Mouse (Mus musculus) CH12F3 (cell line): Measurements from ENCODE around the gene Maf.

Experiments
- in situ Hi-C: fragments of 300-500 bp; cut with MboI; formaldehyde crosslinking; loops from 2 replicates; pipeline ENCODE4 v1.14.3; 2020; ENCODE audit warnings: low sequenced_read_pairs

Maf gene

GRCm38 (mm10) chr8:115707731-115708590, at the start of gene Maf:
Gene Maf, minus strand, starts transcription at chr8:115707794.
- in situ Hi-C loops, result no loop called here

- in situ Hi-C loops, result no loop called here
These were observed 49.4 kb upstream of the Maf start for GRCm38 (mm10) chr8:115756965-115757364.

- in situ Hi-C loops, result no loop called here
These were observed 48.4 kb upstream of the Maf start for GRCm38 (mm10) chr8:115756027-115756426.

GRCm38 (mm10) chr8:115754694-115755093, 47.1 kb upstream of the Maf start:
- in situ Hi-C loops, result no loop called here

- in situ Hi-C loops, result no loop called here
These were observed 46.2 kb upstream of the Maf start for GRCm38 (mm10) chr8:115753801-115754200.

- in situ Hi-C loops, result no loop called here
These were observed 39.8 kb upstream of the Maf start for GRCm38 (mm10) chr8:115747426-115747825.

- in situ Hi-C loops, result no loop called here
These were observed 38.1 kb upstream of the Maf start for GRCm38 (mm10) chr8:115745648-115746047.

- in situ Hi-C loops, result no loop called here
These were observed 35.8 kb upstream of the Maf start for GRCm38 (mm10) chr8:115743441-115743840.

GRCm38 (mm10) chr8:115742646-115743045, 35.1 kb upstream of the Maf start:
- in situ Hi-C loops, result no loop called here

GRCm38 (mm10) chr8:115741964-115742363, 34.4 kb upstream of the Maf start:
- in situ Hi-C loops, result no loop called here

- in situ Hi-C loops, result no loop called here
These were observed 32.2 kb upstream of the Maf start for GRCm38 (mm10) chr8:115739756-115740155.

- in situ Hi-C loops, result no loop called here
These were observed 24.8 kb upstream of the Maf start for GRCm38 (mm10) chr8:115732401-115732800.

GRCm38 (mm10) chr8:115726807-115727206, 19.2 kb upstream of the Maf start:
- in situ Hi-C loops, result no loop called here

- in situ Hi-C loops, result no loop called here
These were observed 18.6 kb upstream of the Maf start for GRCm38 (mm10) chr8:115726231-115726630.

- in situ Hi-C loops, result no loop called here
These were observed 11.5 kb upstream of the Maf start for GRCm38 (mm10) chr8:115719126-115719525.

GRCm38 (mm10) chr8:115718621-115719020, 11.0 kb upstream of the Maf start:
- in situ Hi-C loops, result no loop called here

- in situ Hi-C loops, result no loop called here
These were observed 7.7 kb upstream of the Maf start for GRCm38 (mm10) chr8:115715262-115715661.

GRCm38 (mm10) chr8:115711106-115711505, 3.5 kb upstream of the Maf start:
- in situ Hi-C loops, result no loop called here

- in situ Hi-C loops, result no loop called here
These were observed 2.3 kb upstream of the Maf start for GRCm38 (mm10) chr8:115709931-115710330.

GRCm38 (mm10) chr8:115708936-115709780, 1.6 kb upstream of the Maf start:
- in situ Hi-C loops, result no loop called here

- in situ Hi-C loops, result no loop called here
These were observed 498 bp downstream of the Maf start for GRCm38 (mm10) chr8:115706861-115707730.
